Mouse (Mus musculus) E14TG2a.4 (cell line): ENCODE measurements around the gene Rbfox1.

Experiments
- CTCF ChIP-seq: conservative IDR thresholded peaks from 2 replicates; pipeline ENCODE4 v1.5.1; 2014; ENCODE audit warnings: low read length
- POU5F1 ChIP-seq: IDR thresholded peaks from 2 replicates; pipeline ENCODE4 v1.6.1; 2014; ENCODE audit warnings: low read length, borderline replicate concordance

DNA sequence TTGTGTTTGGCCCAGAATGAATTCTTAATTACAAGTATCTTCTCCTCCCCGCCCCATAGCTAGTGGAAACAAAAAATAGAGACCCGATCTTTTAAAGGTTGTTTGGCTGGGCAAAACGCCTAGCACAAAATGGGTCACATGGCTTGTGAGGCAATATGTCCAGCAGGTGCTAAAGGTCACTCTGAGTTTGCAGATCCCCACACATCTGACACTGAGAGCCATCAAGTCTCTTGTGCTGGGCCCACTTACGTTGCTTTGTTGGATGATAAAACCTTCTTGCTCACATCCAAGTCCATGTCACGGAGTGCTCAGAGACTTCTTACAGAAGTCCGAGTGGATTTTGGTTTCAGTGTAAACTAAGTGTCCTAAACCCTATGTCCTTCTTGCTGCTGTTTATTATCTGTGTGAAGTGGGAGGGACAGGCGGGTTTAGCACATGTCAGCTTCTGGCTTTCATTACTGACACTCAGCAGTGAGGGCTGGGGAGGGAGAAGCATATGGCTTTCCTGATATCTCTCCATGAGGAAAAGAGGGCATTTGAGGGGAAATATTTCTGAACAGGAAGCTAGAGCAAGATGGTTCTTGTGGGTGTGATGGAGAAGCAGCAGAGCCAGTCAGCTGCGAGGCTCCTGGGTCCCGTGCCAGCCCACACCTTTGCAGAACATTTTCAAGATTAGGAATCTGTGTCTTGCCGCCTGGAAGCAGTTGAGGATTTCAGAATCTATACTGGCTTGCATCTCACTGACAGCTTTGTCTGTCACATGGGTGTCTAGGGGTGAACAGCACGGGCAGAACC is 1214.5 kb downstream of the Rbfox1 start:
- no peak for TF ChIP-seq CTCF
- TF ChIP-seq POU5F1: no peak
